Mouse (Mus musculus) neural tube, embryonic 11.5 days (tissue): Measurements from ENCODE around the gene 2410137M14Rik. TPM values are rescaled to one million over a fixed set of nuclear protein-coding genes. Genes with fewer than 3 reads are reported as not detected.

Source experiments
- ATAC-seq: fragments of 200-750 bp; cut with Nextera tagmentation; 2 replicates; pipeline ENCODE4 v1.8.0; 2017; ENCODE audit warnings: moderate number of reproducible peaks, mild to moderate bottlenecking, moderate TSS enrichment, moderate library complexity; ENCODE audit not compliant: insufficient read depth, low FRiP score, low TSS enrichment
- DNase-seq: peaks from one replicate; pipeline ENCODE4 v3.0.0-alpha.2; 2015; ENCODE audit warnings: low spot score
- H3K27ac ChIP-seq: fragments of 300-500 bp; sonication (generic); 2 replicates; pipeline ENCODE4 v1.5.1; 2014; ENCODE audit warnings: low read depth, mild to moderate bottlenecking, low read length
- H3K27me3 ChIP-seq: fragments of 300-500 bp; sonication (generic); 2 replicates; pipeline ENCODE4 v1.6.1; 2014; ENCODE audit warnings: mild to moderate bottlenecking, low read length, mixed read lengths; ENCODE audit not compliant: control insufficient read depth, insufficient read depth
- H3K36me3 ChIP-seq: fragments of 300-500 bp; sonication (generic); 2 replicates; pipeline ENCODE4 v1.6.1; 2014; ENCODE audit warnings: mild to moderate bottlenecking, low read length, moderate library complexity, mixed read lengths; ENCODE audit not compliant: control insufficient read depth, insufficient read depth
- H3K4me1 ChIP-seq: fragments of 300-500 bp; sonication (generic); 2 replicates; pipeline ENCODE4 v1.6.1; 2014; ENCODE audit warnings: low read length, mixed read lengths; ENCODE audit not compliant: control insufficient read depth, insufficient read depth
- H3K4me2 ChIP-seq: fragments of 300-500 bp; sonication (generic); 2 replicates; pipeline ENCODE4 v1.6.1; 2014; ENCODE audit warnings: low read depth, mild to moderate bottlenecking, moderate library complexity
- H3K4me3 ChIP-seq: fragments of 300-500 bp; sonication (generic); 2 replicates; pipeline ENCODE4 v1.5.1; 2014; ENCODE audit warnings: low read depth, low read length
- H3K9ac ChIP-seq: fragments of 300-500 bp; sonication (generic); 2 replicates; pipeline ENCODE4 v1.6.1; 2014; ENCODE audit warnings: mild to moderate bottlenecking, low read length
- H3K9me3 ChIP-seq: fragments of 300-500 bp; sonication (generic); 2 replicates; pipeline ENCODE4 v1.6.1; 2016; ENCODE audit warnings: low read length; ENCODE audit not compliant: control insufficient read depth
- WGBS: fragments of 180-500 bp; shearing (Covaris S2); extraction: QIAGEN DNeasy Blood & Tissue Kit; methylation state at CpG from one replicate; pipeline ENCODE4 v1.1.7; 2014; 5-methylcytosine and 5-hydroxymethylcytosine counted together
- polyA plus RNA-seq: library from polyadenylated mRNA; unstranded; fragments of >200 nt; fragmentation: Nextera tagmentation; extraction: Ambion mirVana; gene quantifications from 2 replicates; pipeline ENCODE4 v1.2.1, GENCODE M21; 2014

The 2410137M14Rik gene
- polyA plus RNA-seq, 1 experiment from 2014 or later = not detected

GRCm38 (mm10) chr17:36948286-36948685 is 32.8 kb downstream of the 2410137M14Rik start:
- Histone ChIP-seq H3K36me3 (peaks cover 2% of the 10 kb centered on the region; the same call in 1 of the 2 replicates), H3K4me2 (no peak overlapping the region), H3K27me3 (peaks cover 19% of the 10 kb centered on the region), H3K27ac (no peak overlapping the region), H3K4me1 (peaks cover 11% of the 10 kb centered on the region; the same call in 1 of the 2 replicates), H3K9ac (no peak overlapping the region), H3K9me3 (no peaks in the 10 kb centered on the region), H3K4me3 (no peak overlapping the region)
- DNase-seq (no peak), ATAC-seq (no peak)
- 92% methylated on average over 1 of the region's 1 CpGs for WGBS

- no peaks in the 10 kb centered on the region for H3K9me3 ChIP-seq
- H3K4me1 ChIP-seq = peaks cover 17% of the 10 kb centered on the region; the same call in 1 of the 2 replicates
- peak overlapping the region; percentile 85 for H3K9ac ChIP-seq
- peak overlapping the region; percentile 11; the same call in 1 of the 2 replicates for H3K27ac ChIP-seq
- WGBS = 2% methylated on average over 62 of the region's 62 CpGs
- H3K4me3 ChIP-seq = peak overlapping the region; percentile 37
- ATAC-seq (peak; percentile 54), DNase-seq (peak; percentile 79)
- H3K27me3 ChIP-seq = peaks cover 30% of the 10 kb centered on the region
- H3K4me2 ChIP-seq = peak overlapping the region; percentile 80
- peaks cover 2% of the 10 kb centered on the region; the same call in 1 of the 2 replicates for H3K36me3 ChIP-seq
Measured at GRCm38 (mm10) chr17:36947051-36947819, 33.8 kb downstream of the 2410137M14Rik start.

- WGBS = 12% methylated on average over 9 of the region's 9 CpGs
- H3K27me3 ChIP-seq = peaks cover 31% of the 10 kb centered on the region
- no peak overlapping the region for H3K27ac ChIP-seq
- DNase-seq (peak; percentile 33), ATAC-seq (no peak)
- no peak overlapping the region for H3K4me3 ChIP-seq
- H3K36me3 ChIP-seq = peaks cover 2% of the 10 kb centered on the region; the same call in 1 of the 2 replicates
- no peaks in the 10 kb centered on the region for H3K9me3 ChIP-seq
- no peak overlapping the region for H3K4me2 ChIP-seq
- peaks cover 8% of the 10 kb centered on the region; the same call in 1 of the 2 replicates for H3K4me1 ChIP-seq
- no peak overlapping the region for H3K9ac ChIP-seq
Measured at GRCm38 (mm10) chr17:36944121-36944775, 36.8 kb downstream of the 2410137M14Rik start.

GRCm38 (mm10) chr17:36943691-36944090 is 37.3 kb downstream of the 2410137M14Rik start:
- WGBS = 18% methylated on average over 5 of the region's 5 CpGs
- no peak overlapping the region for H3K4me3 ChIP-seq
- H3K9me3 ChIP-seq = no peaks in the 10 kb centered on the region
- H3K27me3 ChIP-seq = peaks cover 31% of the 10 kb centered on the region
- no peaks in the 10 kb centered on the region for H3K36me3 ChIP-seq
- H3K9ac ChIP-seq = no peak overlapping the region
- ATAC-seq (no peak), DNase-seq (no peak)
- no peak overlapping the region for H3K27ac ChIP-seq
- peaks cover 8% of the 10 kb centered on the region; the same call in 1 of the 2 replicates for H3K4me1 ChIP-seq
- no peak overlapping the region for H3K4me2 ChIP-seq

- peak within 1 kb of the TSS; percentile 54 for H3K4me2 ChIP-seq
- DNase-seq (peak; percentile 17), ATAC-seq (no peak)
- no peaks in the 10 kb centered on the region for H3K36me3 ChIP-seq
- peaks cover 31% of the 10 kb centered on the region for H3K27me3 ChIP-seq
- H3K9ac ChIP-seq = peak within 1 kb of the TSS; percentile 41
- peaks cover 8% of the 10 kb centered on the region; the same call in 1 of the 2 replicates for H3K4me1 ChIP-seq
- H3K9me3 ChIP-seq = no peaks in the 10 kb centered on the region
- H3K4me3 ChIP-seq = peak within 1 kb of the TSS; percentile 33
- 2% methylated on average over 58 of the region's 59 CpGs for WGBS
- H3K27ac ChIP-seq = no peak within 1 kb of the TSS
Measured at GRCm38 (mm10) chr17:36942791-36943471, 38.1 kb downstream of the 2410137M14Rik start, which contains the start of gene Rnf39. Gene Rnf39, plus strand, starts transcription at chr17:36942918.

- peak overlapping the region; percentile 54 for H3K4me2 ChIP-seq
- WGBS = 59% methylated on average over 10 of the region's 10 CpGs
- H3K9ac ChIP-seq = no peak overlapping the region
- H3K4me3 ChIP-seq = no peak overlapping the region
- no peaks in the 10 kb centered on the region for H3K36me3 ChIP-seq
- peaks cover 31% of the 10 kb centered on the region for H3K27me3 ChIP-seq
- ATAC-seq (no peak), DNase-seq (no peak)
- H3K4me1 ChIP-seq = peaks cover 6% of the 10 kb centered on the region; the same call in 1 of the 2 replicates
- H3K9me3 ChIP-seq = no peaks in the 10 kb centered on the region
- no peak overlapping the region for H3K27ac ChIP-seq
Measured at GRCm38 (mm10) chr17:36942391-36942790, 38.6 kb downstream of the 2410137M14Rik start.

- H3K4me2 ChIP-seq = no peak overlapping the region
- H3K36me3 ChIP-seq = no peaks in the 10 kb centered on the region
- H3K27me3 ChIP-seq = peaks cover 10% of the 10 kb centered on the region
- H3K27ac ChIP-seq = no peak overlapping the region
- DNase-seq (no peak), ATAC-seq (no peak)
- H3K4me1 ChIP-seq = peaks cover 5% of the 10 kb centered on the region; the same call in 1 of the 2 replicates
- no peak overlapping the region for H3K4me3 ChIP-seq
- 88% methylated on average over 2 of the region's 2 CpGs for WGBS
- no peak overlapping the region for H3K9ac ChIP-seq
- H3K9me3 ChIP-seq = no peaks in the 10 kb centered on the region
Measured at GRCm38 (mm10) chr17:36938056-36938455, 43.0 kb downstream of the 2410137M14Rik start.

GRCm38 (mm10) chr17:36931806-36932205 is 49.2 kb downstream of the 2410137M14Rik start:
- Histone ChIP-seq H3K27me3 (no peaks in the 10 kb centered on the region), H3K4me3 (no peak overlapping the region), H3K27ac (no peak overlapping the region), H3K9ac (no peak overlapping the region), H3K9me3 (no peaks in the 10 kb centered on the region), H3K36me3 (no peaks in the 10 kb centered on the region), H3K4me1 (no peaks in the 10 kb centered on the region), H3K4me2 (no peak overlapping the region)
- 83% methylated on average over 2 of the region's 2 CpGs for WGBS
- DNase-seq = no peak
- ATAC-seq = no peak
